Mouse (Mus musculus): Measurements from ENCODE around the gene Pcca. TPM values are rescaled to one million over a fixed set of nuclear protein-coding genes. Genes with fewer than 3 reads are reported as not detected.

Pcca gene
- polyA plus RNA-seq, 1 experiment from 2014 or later = 31.2 TPM

GRCm38 (mm10) chr14:122883821-122884584, 349.9 kb downstream of the Pcca start:
- H3K9me3 ChIP-seq (ENCODE audit: control insufficient read depth, low read length) = no peaks in the 10 kb centered on the region
- peaks cover 21% of the 10 kb centered on the region for H3K4me1 ChIP-seq (ENCODE audit: control insufficient read depth, insufficient read depth, low read length)
- H3K36me3 ChIP-seq (ENCODE audit: control insufficient read depth, insufficient read depth, low read length) = no peaks in the 10 kb centered on the region
- DNase-seq (ENCODE audit: low spot score, missing footprints) (no peak), ATAC-seq (ENCODE audit: low FRiP score) (peak; percentile 56)
- no peak overlapping the region for H3K4me3 ChIP-seq (ENCODE audit: low read depth, low read length)
- no peak overlapping the region for H3K4me2 ChIP-seq
- no peak overlapping the region for H3K27ac ChIP-seq (ENCODE audit: low read depth, low read length)
- WGBS = 58% methylated on average over 10 of the region's 10 CpGs
- H3K27me3 ChIP-seq (ENCODE audit: control insufficient read depth, insufficient read depth, low read length) = no peaks in the 10 kb centered on the region
- H3K9ac ChIP-seq (ENCODE audit: low read length) = no peak overlapping the region

GRCm38 (mm10) chr14:122885893-122886292, 351.8 kb downstream of the Pcca start:
- no peak for ATAC-seq (ENCODE audit: low FRiP score)
- H3K4me1 ChIP-seq (ENCODE audit: control insufficient read depth, insufficient read depth, low read length) = peaks cover 21% of the 10 kb centered on the region
- no peaks in the 10 kb centered on the region for H3K9me3 ChIP-seq (ENCODE audit: control insufficient read depth, low read length)
- H3K36me3 ChIP-seq (ENCODE audit: control insufficient read depth, insufficient read depth, low read length) = no peaks in the 10 kb centered on the region
- WGBS = 90% methylated on average over 7 of the region's 7 CpGs
- no peak overlapping the region for H3K9ac ChIP-seq (ENCODE audit: low read length)
- no peak overlapping the region for H3K27ac ChIP-seq (ENCODE audit: low read depth, low read length)
- DNase-seq (ENCODE audit: low spot score, missing footprints) = no peak
- no peaks in the 10 kb centered on the region for H3K27me3 ChIP-seq (ENCODE audit: control insufficient read depth, insufficient read depth, low read length)
- no peak overlapping the region for H3K4me3 ChIP-seq (ENCODE audit: low read depth, low read length)
- H3K4me2 ChIP-seq = no peak overlapping the region

GRCm38 (mm10) chr14:122887278-122887677, 353.2 kb downstream of the Pcca start:
- DNase-seq (ENCODE audit: low spot score, missing footprints) = no peak
- ATAC-seq (ENCODE audit: low FRiP score) = no peak
- Histone ChIP-seq H3K4me1 (ENCODE audit: control insufficient read depth, insufficient read depth, low read length) (peaks cover 14% of the 10 kb centered on the region), H3K4me3 (ENCODE audit: low read depth, low read length) (no peak overlapping the region), H3K36me3 (ENCODE audit: control insufficient read depth, insufficient read depth, low read length) (no peaks in the 10 kb centered on the region), H3K27me3 (ENCODE audit: control insufficient read depth, insufficient read depth, low read length) (no peaks in the 10 kb centered on the region), H3K9ac (ENCODE audit: low read length) (no peak overlapping the region), H3K27ac (ENCODE audit: low read depth, low read length) (no peak overlapping the region), H3K9me3 (ENCODE audit: control insufficient read depth, low read length) (no peaks in the 10 kb centered on the region), H3K4me2 (no peak overlapping the region)
- WGBS = 85% methylated on average over 1 of the region's 1 CpGs

GRCm38 (mm10) chr14:122887702-122888479, 353.8 kb downstream of the Pcca start:
- no peak overlapping the region for H3K27ac ChIP-seq (ENCODE audit: low read depth, low read length)
- no peak for DNase-seq (ENCODE audit: low spot score, missing footprints)
- 85% methylated on average over 3 of the region's 3 CpGs for WGBS

DNA sequence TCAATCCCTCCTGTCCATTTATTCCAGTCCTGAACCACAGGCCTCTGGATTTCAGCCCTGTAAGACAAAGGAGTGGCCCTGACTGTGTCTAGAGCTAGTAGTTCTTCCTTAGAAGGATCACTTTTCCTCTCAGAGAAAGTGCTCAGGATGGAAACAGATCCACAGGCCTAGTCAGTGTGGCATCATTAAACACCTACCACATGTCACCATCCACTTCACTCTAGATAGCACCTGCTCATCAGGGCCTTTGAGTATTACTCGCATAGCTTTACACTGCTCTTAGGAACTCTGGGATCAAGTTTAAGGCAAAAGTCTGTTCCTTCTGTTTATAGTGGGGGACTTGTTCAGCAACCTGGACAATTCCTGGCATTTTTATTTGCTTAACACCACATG, 354.4 kb downstream of the Pcca start:
- no peak overlapping the region for H3K27ac ChIP-seq (ENCODE audit: low read depth, low read length)
- ATAC-seq (ENCODE audit: low FRiP score) = no peak

More at GRCm38 (mm10) chr14:122887702-122888479, 353.8 kb downstream of the Pcca start:
- H3K4me1 ChIP-seq (ENCODE audit: control insufficient read depth, insufficient read depth, low read length) = peaks cover 12% of the 10 kb centered on the region
- no peaks in the 10 kb centered on the region for H3K36me3 ChIP-seq (ENCODE audit: control insufficient read depth, insufficient read depth, low read length)
- no peak overlapping the region for H3K4me2 ChIP-seq
- H3K9me3 ChIP-seq (ENCODE audit: control insufficient read depth, low read length) = no peaks in the 10 kb centered on the region
- no peak for ATAC-seq (ENCODE audit: low FRiP score)
- no peaks in the 10 kb centered on the region for H3K27me3 ChIP-seq (ENCODE audit: control insufficient read depth, insufficient read depth, low read length)
- H3K4me3 ChIP-seq (ENCODE audit: low read depth, low read length) = no peak overlapping the region
- no peak overlapping the region for H3K9ac ChIP-seq (ENCODE audit: low read length)

DNA sequence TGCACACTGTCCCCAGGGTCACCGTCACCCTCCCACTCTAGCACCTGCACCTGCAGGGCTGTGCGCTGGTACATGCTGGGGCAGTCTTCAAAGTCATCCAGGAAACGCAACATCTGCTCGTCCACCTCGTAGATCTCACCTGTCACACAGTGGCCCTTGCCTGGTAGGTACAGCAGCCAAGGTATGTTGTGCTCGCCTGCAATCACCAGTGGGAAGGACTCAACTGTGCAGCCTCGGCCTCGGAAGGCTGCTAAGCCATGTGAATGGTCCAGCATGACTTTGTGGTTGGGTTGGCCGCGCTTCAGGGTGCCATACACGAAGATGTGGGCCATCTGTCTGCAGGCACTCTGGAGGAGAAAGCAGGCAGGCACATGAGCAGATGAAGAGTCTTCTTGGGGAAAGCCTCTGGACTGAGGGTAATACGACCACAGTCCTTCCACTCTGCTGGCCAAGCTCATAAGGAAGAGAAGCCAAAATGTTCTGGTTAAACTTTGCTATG, 357.4 kb downstream of the Pcca start:
- no peak for ATAC-seq (ENCODE audit: low FRiP score)
- Histone ChIP-seq H3K36me3 (ENCODE audit: control insufficient read depth, insufficient read depth, low read length) (no peaks in the 10 kb centered on the region), H3K27ac (ENCODE audit: low read depth, low read length) (no peak overlapping the region), H3K4me3 (ENCODE audit: low read depth, low read length) (no peak overlapping the region), H3K4me2 (no peak overlapping the region), H3K4me1 (ENCODE audit: control insufficient read depth, insufficient read depth, low read length) (no peaks in the 10 kb centered on the region), H3K27me3 (ENCODE audit: control insufficient read depth, insufficient read depth, low read length) (no peaks in the 10 kb centered on the region), H3K9me3 (ENCODE audit: control insufficient read depth, low read length) (no peaks in the 10 kb centered on the region), H3K9ac (ENCODE audit: low read length) (no peak overlapping the region)
- no peak for DNase-seq (ENCODE audit: low spot score, missing footprints)
- WGBS = 93% methylated on average over 12 of the region's 12 CpGs

More for the DNA sequence above, 354.4 kb downstream of the Pcca start:
- Histone ChIP-seq H3K9ac (ENCODE audit: low read length) (no peak overlapping the region), H3K27me3 (ENCODE audit: control insufficient read depth, insufficient read depth, low read length) (no peaks in the 10 kb centered on the region), H3K9me3 (ENCODE audit: control insufficient read depth, low read length) (no peaks in the 10 kb centered on the region), H3K36me3 (ENCODE audit: control insufficient read depth, insufficient read depth, low read length) (no peaks in the 10 kb centered on the region), H3K4me2 (no peak overlapping the region), H3K4me1 (ENCODE audit: control insufficient read depth, insufficient read depth, low read length) (peaks cover 7% of the 10 kb centered on the region), H3K4me3 (ENCODE audit: low read depth, low read length) (no peak overlapping the region)
- DNase-seq (ENCODE audit: low spot score, missing footprints) = no peak
- 97% methylated on average over 1 of the region's 1 CpGs for WGBS

DNA sequence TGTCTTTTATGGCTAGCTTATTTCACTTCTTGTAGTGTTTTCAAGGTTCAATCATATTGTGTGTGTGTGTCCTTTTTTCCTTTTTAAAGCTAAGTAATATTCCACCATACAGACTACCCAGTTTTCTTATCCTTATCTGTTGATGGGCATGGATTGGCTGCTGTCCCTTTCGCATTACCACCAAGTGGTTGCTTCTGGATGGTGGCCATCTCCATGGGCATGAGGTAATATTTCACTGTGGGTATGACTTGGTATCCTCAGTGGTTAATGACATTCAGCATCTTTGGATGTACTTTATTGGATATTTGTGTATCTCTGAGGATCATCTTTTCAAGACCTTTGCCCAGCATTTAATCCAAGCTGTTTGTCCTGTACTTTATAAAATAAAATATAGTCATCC, 362.0 kb downstream of the Pcca start:
- WGBS = 97% methylated on average over 1 of the region's 1 CpGs
- Histone ChIP-seq H3K4me1 (ENCODE audit: control insufficient read depth, insufficient read depth, low read length) (no peaks in the 10 kb centered on the region), H3K9me3 (ENCODE audit: control insufficient read depth, low read length) (no peaks in the 10 kb centered on the region), H3K27ac (ENCODE audit: low read depth, low read length) (no peak overlapping the region), H3K4me3 (ENCODE audit: low read depth, low read length) (no peak overlapping the region), H3K27me3 (ENCODE audit: control insufficient read depth, insufficient read depth, low read length) (no peaks in the 10 kb centered on the region), H3K9ac (ENCODE audit: low read length) (no peak overlapping the region), H3K36me3 (ENCODE audit: control insufficient read depth, insufficient read depth, low read length) (no peaks in the 10 kb centered on the region), H3K4me2 (no peak overlapping the region)
- DNase-seq (ENCODE audit: low spot score, missing footprints) (no peak), ATAC-seq (ENCODE audit: low FRiP score) (no peak)

- Histone ChIP-seq H3K4me3 (ENCODE audit: low read depth, low read length) (no peak overlapping the region), H3K9ac (ENCODE audit: low read length) (no peak overlapping the region), H3K27ac (ENCODE audit: low read depth, low read length) (no peak overlapping the region), H3K9me3 (ENCODE audit: control insufficient read depth, low read length) (no peaks in the 10 kb centered on the region), H3K36me3 (ENCODE audit: control insufficient read depth, insufficient read depth, low read length) (no peaks in the 10 kb centered on the region), H3K4me1 (ENCODE audit: control insufficient read depth, insufficient read depth, low read length) (no peaks in the 10 kb centered on the region), H3K27me3 (ENCODE audit: control insufficient read depth, insufficient read depth, low read length) (no peaks in the 10 kb centered on the region), H3K4me2 (no peak overlapping the region)
- no peak for DNase-seq (ENCODE audit: low spot score, missing footprints)
- no peak for ATAC-seq (ENCODE audit: low FRiP score)
Observed at GRCm38 (mm10) chr14:122898550-122898949, 364.4 kb downstream of the Pcca start.

GRCm38 (mm10) chr14:122900679-122901078, 366.6 kb downstream of the Pcca start:
- Histone ChIP-seq H3K27me3 (ENCODE audit: control insufficient read depth, insufficient read depth, low read length) (no peaks in the 10 kb centered on the region), H3K9me3 (ENCODE audit: control insufficient read depth, low read length) (no peaks in the 10 kb centered on the region), H3K36me3 (ENCODE audit: control insufficient read depth, insufficient read depth, low read length) (no peaks in the 10 kb centered on the region), H3K4me2 (no peak overlapping the region), H3K4me1 (ENCODE audit: control insufficient read depth, insufficient read depth, low read length) (no peaks in the 10 kb centered on the region), H3K9ac (ENCODE audit: low read length) (no peak overlapping the region), H3K27ac (ENCODE audit: low read depth, low read length) (no peak overlapping the region), H3K4me3 (ENCODE audit: low read depth, low read length) (no peak overlapping the region)
- ATAC-seq (ENCODE audit: low FRiP score) (no peak), DNase-seq (ENCODE audit: low spot score, missing footprints) (no peak)
